Mouse (Mus musculus) ES-Bruce4 (cell line): ENCODE data around the gene Wdr18.

Experiments
- CTCF ChIP-seq: IDR thresholded peaks from one replicate; pipeline ENCODE4 v1.8.1; 2011; ENCODE audit warnings: low read depth, low read length
- EP300 ChIP-seq: IDR thresholded peaks from 2 replicates; pipeline ENCODE4 v1.6.1; 2011; ENCODE audit warnings: low read depth, low read length; ENCODE audit not compliant: insufficient read depth
- POLR2A ChIP-seq: IDR thresholded peaks from one replicate; pipeline ENCODE4 v1.8.1; 2011; ENCODE audit warnings: low read length; ENCODE audit not compliant: insufficient read depth

GRCm38 (mm10) chr10:79996272-79997033 is 36.5 kb downstream of the Wdr18 start, which contains the start of gene Abca7:
- TF ChIP-seq CTCF (no peak), POLR2A (peak; percentile 5), EP300 (no peak)
